Mouse (Mus musculus) ES-E14 (cell line): ENCODE measurements around the gene Oxld1.

Source experiments
- CHD2 ChIP-seq: IDR thresholded peaks from 2 replicates; pipeline ENCODE4 v1.6.1; 2014; ENCODE audit warnings: mild to moderate bottlenecking, low read depth, low read length, inconsistent platforms
- HCFC1 ChIP-seq: IDR thresholded peaks from 2 replicates; pipeline ENCODE4 v1.6.1; 2012; ENCODE audit warnings: low read length, inconsistent platforms, borderline replicate concordance; ENCODE audit not compliant: insufficient read depth
- MAFK ChIP-seq: IDR thresholded peaks from 2 replicates; pipeline ENCODE4 v1.6.1; 2014; ENCODE audit warnings: mild to moderate bottlenecking, low read depth, low read length, inconsistent platforms; ENCODE audit not compliant: insufficient read depth
- ZC3H11A ChIP-seq: IDR thresholded peaks from 2 replicates; pipeline ENCODE4 v1.6.1; 2012; ENCODE audit warnings: low read depth, mild to moderate bottlenecking, inconsistent platforms, low read length, borderline replicate concordance
- ZNF384 ChIP-seq: IDR thresholded peaks from 2 replicates; pipeline ENCODE4 v1.6.1; 2012; ENCODE audit warnings: low read depth, low read length, inconsistent platforms

DNA sequence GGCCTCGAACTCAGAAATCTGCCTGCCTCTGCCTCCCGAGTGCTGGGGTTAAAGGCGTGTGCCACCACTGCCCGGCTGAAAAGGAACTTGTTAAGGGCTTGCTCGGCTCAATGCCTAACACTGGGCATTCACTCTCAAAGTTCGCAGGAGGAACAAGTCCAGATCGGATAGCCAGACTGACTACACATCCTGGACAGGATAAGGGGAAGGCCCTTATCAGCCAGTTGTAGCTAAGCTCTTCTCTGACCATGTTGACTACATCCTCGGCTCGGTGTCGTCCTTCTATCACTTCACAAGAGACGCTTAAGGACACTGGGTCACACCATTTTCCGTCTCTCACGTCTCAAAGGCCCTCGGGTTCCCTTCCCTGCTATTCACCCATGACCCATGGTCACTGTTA, 498 bp downstream of the Oxld1 start:
- TF ChIP-seq HCFC1 (no peak), CHD2 (no peak), ZC3H11A (no peak), MAFK (no peak), ZNF384 (no peak)
